Mouse (Mus musculus) bone marrow macrophage, adult 2 months (primary cell): Measurements from ENCODE around the gene Mindy2. TPM values are rescaled to one million over a fixed set of nuclear protein-coding genes. Genes with fewer than 3 reads are reported as not detected.

Experiments used
- H3K27ac ChIP-seq: 2 replicates; pipeline ENCODE4 v1.5.1; 2012; ENCODE audit warnings: low read depth, low read length; ENCODE audit not compliant: insufficient read depth
- H3K4me1 ChIP-seq: 2 replicates; pipeline ENCODE4 v1.6.1; 2012; ENCODE audit warnings: low read length; ENCODE audit not compliant: control insufficient read depth, insufficient read depth
- H3K4me3 ChIP-seq: 2 replicates; pipeline ENCODE4 v1.5.1; 2012; ENCODE audit warnings: mild to moderate bottlenecking, low read length, moderate library complexity; ENCODE audit not compliant: insufficient read depth
- CTCF ChIP-seq: IDR thresholded peaks from 2 replicates; pipeline ENCODE4 v1.5.1; 2012; ENCODE audit warnings: low read depth, mild to moderate bottlenecking, low read length, moderate library complexity
- POLR2A ChIP-seq: IDR thresholded peaks from 2 replicates; pipeline ENCODE4 v1.6.1; 2012; ENCODE audit warnings: mild to moderate bottlenecking, low read depth, low read length, borderline replicate concordance
- polyA plus RNA-seq: library from polyadenylated mRNA; stranded (reverse); fragments of >200 nt; gene quantifications from 2 replicates; pipeline ENCODE4 v1.2.4, GENCODE M21; 2012; ENCODE audit not compliant: missing spikeins, insufficient read depth, insufficient read length

Gene Mindy2
- polyA plus RNA-seq, 1 experiment = 33.9 TPM

DNA sequence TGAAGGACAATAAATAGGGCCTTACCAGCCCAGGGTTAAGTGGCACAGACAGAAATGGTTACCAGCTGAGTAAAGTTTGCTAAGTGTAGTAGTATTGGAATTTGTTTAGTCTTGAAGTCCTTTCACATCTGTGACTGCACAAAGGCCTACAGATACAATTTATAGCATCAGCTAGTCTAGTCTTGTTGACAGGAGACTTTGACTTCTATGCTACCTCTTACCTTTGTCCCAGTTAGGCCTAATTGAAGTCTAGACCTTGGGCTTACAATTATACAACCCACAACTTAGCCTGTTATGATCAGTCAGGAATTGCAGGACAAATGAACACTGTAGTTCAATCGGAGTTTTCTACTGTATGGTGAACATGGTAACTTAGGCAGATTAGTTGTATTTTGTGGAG lies 105.5 kb downstream of the Mindy2 start:
- no peak overlapping the region for H3K27ac ChIP-seq
- H3K4me1 ChIP-seq = 0 out of 2 replicates have a peak, but pooled peaks cover 3% of the 10 kb centered on the region
- no peak for TF ChIP-seq POLR2A
- TF ChIP-seq CTCF = no peak
- no peak overlapping the region for H3K4me3 ChIP-seq

Other genes with a start within 250 kb of the Mindy2 start
- 60.0 and 61.3 TPM in 2 replicates for gene Ccnb2, start 235.6 kb downstream of the Mindy2 start, polyA plus RNA-seq
- gene Rnf111, start 153.4 kb downstream of the Mindy2 start, polyA plus RNA-seq = 55.3 and 61.9 TPM in 2 replicates
- gene Sltm, start 114.4 kb downstream of the Mindy2 start, polyA plus RNA-seq = 50.8 and 56.3 TPM in 2 replicates
- gene Gm10642, start 923 bp downstream of the Mindy2 start, polyA plus RNA-seq = 2.0 and 3.0 TPM in 2 replicates
- 69.3 and 78.6 TPM in 2 replicates for gene Adam10, start 21.8 kb upstream of the Mindy2 start, polyA plus RNA-seq